Mouse (Mus musculus) heart, embryonic 14.5 days (tissue): ENCODE measurements around the gene Ttc23. TPM values are rescaled to one million over a fixed set of nuclear protein-coding genes. Genes with fewer than 3 reads are reported as not detected.

Experiments used
- ATAC-seq: fragments of 200-750 bp; cut with Nextera tagmentation; 2 replicates; pipeline ENCODE4 v1.8.0; 2017; ENCODE audit warnings: low read depth, moderate TSS enrichment; ENCODE audit not compliant: insufficient number of reproducible peaks, insufficient read depth, low FRiP score
- H3K27ac ChIP-seq, 2 experiments: fragments of 200-500 bp in 1 of 2; fragments of 300-500 bp in 1 of 2; sonication (generic) in 1 of 2; replicated peaks in 1 of 2; 2 replicates each; pipeline ENCODE4 v1.5.1; 2012 to 2014; ENCODE audit warnings: low read depth in 2 of 2, low read length in 2 of 2, control low read depth in 1 of 2, mild to moderate bottlenecking in 1 of 2, mixed read lengths in 1 of 2; ENCODE audit not compliant: control insufficient read depth in 1 of 2, insufficient read depth in 1 of 2
- H3K27me3 ChIP-seq: fragments of 300-500 bp; sonication (generic); 2 replicates; pipeline ENCODE4 v1.6.1; 2014; ENCODE audit warnings: mild to moderate bottlenecking, low read length, control low read depth; ENCODE audit not compliant: control insufficient read depth, insufficient read depth
- H3K36me3 ChIP-seq: fragments of 300-500 bp; sonication (generic); 2 replicates; pipeline ENCODE4 v1.6.1; 2014; ENCODE audit warnings: mild to moderate bottlenecking, control low read depth, low read length, mixed read lengths; ENCODE audit not compliant: control insufficient read depth, insufficient read depth
- H3K4me1 ChIP-seq, 2 experiments: fragments of 200-500 bp in 1 of 2; fragments of 300-500 bp in 1 of 2; sonication (generic) in 1 of 2; 2 replicates each; pipeline ENCODE4 v1.6.1; 2012 to 2014; ENCODE audit warnings: low read length in 2 of 2, control low read depth in 1 of 2, mixed read lengths in 1 of 2; ENCODE audit not compliant: control insufficient read depth in 2 of 2, insufficient read depth in 2 of 2
- H3K4me2 ChIP-seq: fragments of 300-500 bp; sonication (generic); 2 replicates; pipeline ENCODE4 v1.6.1; 2014; ENCODE audit warnings: mild to moderate bottlenecking, low read length
- H3K4me3 ChIP-seq, 2 experiments: fragments of 200-500 bp in 1 of 2; fragments of 300-500 bp in 1 of 2; sonication (generic) in 1 of 2; 2 replicates each; pipeline ENCODE4 v1.5.1; 2012 to 2014; ENCODE audit warnings: low read length in 2 of 2, mild to moderate bottlenecking in 2 of 2, control low read depth in 1 of 2, low read depth in 1 of 2, moderate library complexity in 1 of 2; ENCODE audit not compliant: control insufficient read depth in 1 of 2, insufficient read depth in 1 of 2
- H3K9ac ChIP-seq: fragments of 300-500 bp; sonication (generic); 2 replicates; pipeline ENCODE4 v1.6.1; 2014; ENCODE audit warnings: mild to moderate bottlenecking, low read length
- H3K9me3 ChIP-seq: fragments of 300-500 bp; sonication (generic); 2 replicates; pipeline ENCODE4 v1.6.1; 2016; ENCODE audit warnings: low read length, control low read depth; ENCODE audit not compliant: control insufficient read depth
- WGBS: fragments of 180-500 bp; shearing (Covaris S2); extraction: QIAGEN DNeasy Blood & Tissue Kit; methylation state at CpG from one replicate; pipeline ENCODE4 v1.1.7; 2014; 5-methylcytosine and 5-hydroxymethylcytosine counted together
- polyA plus RNA-seq: library from polyadenylated mRNA; unstranded; fragments of >200 nt; fragmentation: Nextera tagmentation; extraction: Ambion mirVana; gene quantifications from 2 replicates; pipeline ENCODE4 v1.2.1, GENCODE M21; 2014

The Ttc23 gene
- polyA plus RNA-seq, 1 experiment from 2014 or later: 20.9 TPM

DNA sequence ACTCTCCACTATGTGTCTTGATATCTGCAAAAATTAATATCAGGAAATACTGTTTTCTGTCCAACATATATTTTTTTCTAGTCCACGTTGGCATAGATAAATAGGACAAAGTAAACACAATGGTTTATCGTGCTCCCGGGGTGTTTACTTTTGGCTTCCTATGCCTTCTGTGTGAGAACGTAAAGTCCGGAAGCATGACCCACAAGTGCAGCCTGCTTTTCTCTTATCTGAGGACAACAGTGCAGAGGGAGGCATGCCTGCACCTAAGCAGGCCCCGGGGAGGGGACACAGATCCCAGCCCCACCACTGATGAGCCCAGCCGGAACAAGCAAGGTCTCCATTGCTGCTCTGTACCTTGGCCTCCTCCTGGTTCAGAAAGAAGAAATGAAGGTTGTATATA, 63.0 kb downstream of the Ttc23 start:
- Histone ChIP-seq H3K4me1 (peaks cover 23 to 26% of the 10 kb centered on the region in 2 experiments), H3K4me2 (no peak overlapping the region), H3K9ac (no peak overlapping the region), H3K36me3 (peaks cover 38% of the 10 kb centered on the region), H3K9me3 (peaks cover 8% of the 10 kb centered on the region), H3K27ac (peak overlapping the region; percentile 37 to 44; a peak in 1 of 4 replicates), H3K27me3 (no peaks in the 10 kb centered on the region), H3K4me3 (no peak overlapping the region)
- WGBS: 50% methylated on average over 7 of the region's 7 CpGs
- 0 out of 2 replicates have a peak, but pooled peaks have one; percentile 18 for ATAC-seq

GRCm38 (mm10) chr7:67713820-67714510, 66.8 kb downstream of the Ttc23 start:
- WGBS: 27% methylated on average over 19 of the region's 19 CpGs
- Histone ChIP-seq H3K27me3 (no peaks in the 10 kb centered on the region), H3K36me3 (peaks cover 44% of the 10 kb centered on the region), H3K9ac (peak overlapping the region; percentile 22), H3K4me2 (peak overlapping the region; percentile 26; the same call in 1 of the 2 replicates), H3K27ac (peak overlapping the region; percentile 70 to 77), H3K4me1 (peaks cover 43 to 44% of the 10 kb centered on the region in 2 experiments), H3K9me3 (peaks cover 8% of the 10 kb centered on the region), H3K4me3 (no peak overlapping the region)
- ATAC-seq: no peak

DNA sequence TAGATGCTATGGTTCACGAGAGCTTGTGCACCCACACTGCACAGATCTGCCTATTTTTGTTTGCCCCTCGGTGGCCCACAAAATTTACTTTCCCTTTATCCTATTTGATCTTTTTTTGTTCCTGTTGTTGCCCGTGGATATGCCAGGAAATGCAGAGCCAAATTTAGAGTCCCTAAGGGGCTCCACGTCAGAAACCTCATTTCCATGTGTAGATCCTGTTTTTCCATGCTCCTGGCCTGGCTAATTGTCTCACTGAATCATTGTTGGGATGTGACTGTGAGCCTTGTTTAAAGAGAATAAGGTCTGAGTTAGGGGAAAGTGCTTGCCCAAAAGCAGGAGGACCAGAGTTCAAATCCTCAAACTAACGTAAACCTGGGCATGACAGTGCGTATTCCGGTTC, 68.0 kb downstream of the Ttc23 start:
- H3K4me1 ChIP-seq: peaks cover 45 to 49% of the 10 kb centered on the region in 2 experiments
- H3K4me2 ChIP-seq: no peak overlapping the region
- 61% methylated on average over 7 of the region's 7 CpGs for WGBS
- no peak for ATAC-seq
- H3K27ac ChIP-seq: peak overlapping the region in 1 of 2 experiments; percentile 70; a peak in 1 of 4 replicates
- H3K36me3 ChIP-seq: peaks cover 34% of the 10 kb centered on the region
- peaks cover 8% of the 10 kb centered on the region for H3K9me3 ChIP-seq
- H3K4me3 ChIP-seq: no peak overlapping the region
- H3K27me3 ChIP-seq: no peaks in the 10 kb centered on the region
- no peak overlapping the region for H3K9ac ChIP-seq

DNA sequence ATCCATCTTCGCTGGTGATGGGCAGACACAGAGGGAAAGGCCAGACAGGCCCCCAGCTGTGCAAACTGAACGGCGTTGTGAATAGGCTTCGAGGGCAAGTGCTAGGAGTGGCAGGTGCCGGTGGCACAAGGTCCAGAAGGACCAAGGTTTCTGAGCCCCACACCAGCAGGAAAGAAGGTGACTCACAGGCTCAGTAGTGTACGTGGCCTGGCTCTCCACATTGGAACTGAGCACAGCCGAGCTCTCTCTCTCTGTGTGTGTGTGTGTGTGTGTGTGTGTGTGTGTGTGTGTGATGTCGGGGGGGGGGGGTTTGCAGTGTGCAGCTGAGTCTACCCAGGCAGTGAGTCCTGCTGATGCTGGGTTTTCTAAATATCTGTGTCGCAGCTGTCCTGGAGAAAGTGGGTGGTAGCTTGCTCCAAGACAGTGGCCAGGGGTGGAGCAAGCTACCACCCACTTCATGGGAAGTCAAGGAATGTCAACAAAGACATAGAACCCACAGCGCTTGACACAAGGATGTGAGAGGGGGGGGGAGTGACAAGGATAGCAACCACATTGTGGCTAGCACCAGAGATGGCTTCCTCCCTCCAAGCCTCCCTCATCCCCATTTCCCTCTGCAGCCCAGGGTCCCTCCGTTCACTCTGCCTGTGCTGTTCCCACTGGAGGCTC, 69.1 kb downstream of the Ttc23 start:
- Histone ChIP-seq H3K4me1 (peaks cover 43 to 45% of the 10 kb centered on the region in 2 experiments), H3K9ac (no peak overlapping the region), H3K9me3 (peaks cover 8% of the 10 kb centered on the region), H3K4me2 (no peak overlapping the region), H3K27me3 (no peaks in the 10 kb centered on the region), H3K27ac (no peak overlapping the region), H3K36me3 (peaks cover 30% of the 10 kb centered on the region), H3K4me3 (no peak overlapping the region)
- WGBS: 78% methylated on average over 10 of the region's 11 CpGs
- ATAC-seq: no peak

- Histone ChIP-seq H3K9me3 (peaks cover 8% of the 10 kb centered on the region), H3K27ac (no peak overlapping the region), H3K36me3 (peaks cover 24% of the 10 kb centered on the region), H3K27me3 (no peaks in the 10 kb centered on the region), H3K4me1 (peaks cover 43 to 45% of the 10 kb centered on the region in 2 experiments), H3K9ac (no peak overlapping the region), H3K4me2 (no peak overlapping the region), H3K4me3 (no peak overlapping the region)
- ATAC-seq: no peak
- WGBS: 77% methylated on average over 10 of the region's 10 CpGs
These were observed 69.7 kb downstream of the Ttc23 start for GRCm38 (mm10) chr7:67716925-67717324.

GRCm38 (mm10) chr7:67717520-67717919, 70.3 kb downstream of the Ttc23 start:
- H3K4me1 ChIP-seq: peaks cover 43 to 45% of the 10 kb centered on the region in 2 experiments
- 0 out of 4 replicates have a peak overlapping the region, but pooled peaks have one; percentile 15 to 59 for H3K27ac ChIP-seq
- no peak for ATAC-seq

GRCm38 (mm10) chr7:67718804-67719203, 71.6 kb downstream of the Ttc23 start:
- Histone ChIP-seq H3K27ac (peak overlapping the region; percentile 49 to 59), H3K27me3 (no peaks in the 10 kb centered on the region), H3K9ac (no peak overlapping the region), H3K4me3 (no peak overlapping the region), H3K36me3 (peaks cover 11% of the 10 kb centered on the region), H3K9me3 (no peaks in the 10 kb centered on the region), H3K4me1 (peaks cover 41 to 44% of the 10 kb centered on the region in 2 experiments), H3K4me2 (peak overlapping the region; percentile 26; the same call in 1 of the 2 replicates)
- WGBS: 8% methylated on average over 8 of the region's 8 CpGs
- ATAC-seq: peak; percentile 63

More at GRCm38 (mm10) chr7:67717520-67717919, 70.3 kb downstream of the Ttc23 start:
- Histone ChIP-seq H3K4me3 (no peak overlapping the region), H3K9me3 (peaks cover 7% of the 10 kb centered on the region), H3K4me2 (no peak overlapping the region), H3K36me3 (peaks cover 19% of the 10 kb centered on the region), H3K9ac (no peak overlapping the region), H3K27me3 (no peaks in the 10 kb centered on the region)
- 66% methylated on average over 3 of the region's 3 CpGs for WGBS
